8 mouse cellular contexts compared by ENCODE assay signal in genomic region chr4:114415925-114416645, GRCm38 (mm10). TPM values are rescaled to one million over a fixed set of nuclear protein-coding genes. Genes with fewer than 3 reads are reported as not detected.
DNase-seq lines count a peak whose midpoint lies in the region; ATAC-seq and TF ChIP-seq lines count a peak whose summit lies in the region.

No protein-coding gene starts in this region.

- H3K4me3 ChIP-seq in hindbrain, embryonic 15.5 days = no peak overlapping the region
- H3K4me3 ChIP-seq in hindbrain, embryonic 11.5 days (ENCODE audit: low read depth, low read length) = no peak overlapping the region
- no peak overlapping the region for H3K4me3 ChIP-seq in embryonic facial prominence, embryonic 11.5 days (ENCODE audit: low read depth, low read length)
- H3K4me3 ChIP-seq in heart, postnatal 0 days (ENCODE audit: low read depth, low read length) = 0 out of 2 replicates have a peak overlapping the region, but pooled peaks have one; percentile 2
- no peak overlapping the region for H3K4me3 ChIP-seq in midbrain, embryonic 14.5 days (replicated peaks; ENCODE audit: low read depth, low read length)

- H3K27ac ChIP-seq in hindbrain, embryonic 15.5 days (replicated peaks) = no peak overlapping the region
- no peak overlapping the region for H3K27ac ChIP-seq in hindbrain, embryonic 11.5 days (ENCODE audit: low read depth, low read length)
- no peak overlapping the region; the same call in 1 of the 2 replicates for H3K27ac ChIP-seq in embryonic facial prominence, embryonic 11.5 days (replicated peaks; ENCODE audit: low read depth, low read length)
- peak overlapping the region; percentile 64 for H3K27ac ChIP-seq in heart, postnatal 0 days (ENCODE audit: low read depth)
- H3K27ac ChIP-seq in midbrain, embryonic 14.5 days (replicated peaks; ENCODE audit: low read depth, low read length) = no peak overlapping the region

- 41% methylated on average over 16 of the region's 16 CpGs for WGBS in hindbrain, embryonic 15.5 days
- 52% methylated on average over 16 of the region's 16 CpGs for WGBS in hindbrain, embryonic 11.5 days
- 30% methylated on average over 16 of the region's 16 CpGs for WGBS in embryonic facial prominence, embryonic 11.5 days
- 11% methylated on average over 16 of the region's 16 CpGs for WGBS in heart, postnatal 0 days
- WGBS in midbrain, embryonic 14.5 days = 24% methylated on average over 16 of the region's 16 CpGs

- H3K36me3 ChIP-seq in hindbrain, embryonic 15.5 days = no peaks in the 10 kb centered on the region
- no peaks in the 10 kb centered on the region for H3K36me3 ChIP-seq in hindbrain, embryonic 11.5 days (ENCODE audit: control insufficient read depth, insufficient read depth, low read length)
- H3K36me3 ChIP-seq in embryonic facial prominence, embryonic 11.5 days (replicated peaks; ENCODE audit: control insufficient read depth, insufficient read depth, low read depth, low read length) = no peaks in the 10 kb centered on the region
- H3K36me3 ChIP-seq in heart, postnatal 0 days (replicated peaks; ENCODE audit: control insufficient read depth, insufficient read depth, low read length) = 0 out of 2 replicates have a peak, but pooled peaks cover 4% of the 10 kb centered on the region
- H3K36me3 ChIP-seq in midbrain, embryonic 14.5 days (ENCODE audit: control insufficient read depth, insufficient read depth, low read length) = no peaks in the 10 kb centered on the region

- no peak for DNase-seq in hindbrain, embryonic 11.5 days (ENCODE audit: low spot score)
- DNase-seq in embryonic facial prominence, embryonic 11.5 days (ENCODE audit: low spot score) = peak; percentile 57
- peak; percentile 72 for DNase-seq in heart, postnatal 0 days (ENCODE audit: low spot score)
- peak; percentile 37 for DNase-seq in midbrain, embryonic 14.5 days
- DNase-seq in adipocyte (ENCODE audit: low spot score) = no peak
- no peak for DNase-seq in spleen, adult 12 weeks (ENCODE audit: low spot score)
- no peak for DNase-seq in kidney, adult 18-20 months

- no peak for ATAC-seq in hindbrain, embryonic 15.5 days (ENCODE audit: low FRiP score, low read depth)
- ATAC-seq in hindbrain, embryonic 11.5 days (ENCODE audit: low FRiP score) = no peak
- ATAC-seq in embryonic facial prominence, embryonic 11.5 days (replicated peaks; ENCODE audit: insufficient number of reproducible peaks, low FRiP score, low TSS enrichment, low read depth) = no peak
- peak; percentile 74 for ATAC-seq in heart, postnatal 0 days (ENCODE audit: insufficient read depth, low read depth)
- no peak for ATAC-seq in midbrain, embryonic 14.5 days (ENCODE audit: low FRiP score, low TSS enrichment)

- no peak for TF ChIP-seq EP300 in heart, postnatal 0 days (IDR thresholded peaks at IDR 0.05; ENCODE audit: low read depth)

- no peaks in the 10 kb centered on the region for H3K9me3 ChIP-seq in hindbrain, embryonic 15.5 days
- H3K9me3 ChIP-seq in hindbrain, embryonic 11.5 days (ENCODE audit: control insufficient read depth, low read length) = no peaks in the 10 kb centered on the region
- no peaks in the 10 kb centered on the region for H3K9me3 ChIP-seq in embryonic facial prominence, embryonic 11.5 days (replicated peaks; ENCODE audit: control insufficient read depth, low read length)
- no peaks in the 10 kb centered on the region for H3K9me3 ChIP-seq in heart, postnatal 0 days (replicated peaks; ENCODE audit: control insufficient read depth, low read length)
- no peaks in the 10 kb centered on the region for H3K9me3 ChIP-seq in midbrain, embryonic 14.5 days (ENCODE audit: control insufficient read depth, low read length)

- H3K27me3 ChIP-seq in hindbrain, embryonic 15.5 days = no peaks in the 10 kb centered on the region
- H3K27me3 ChIP-seq in hindbrain, embryonic 11.5 days (ENCODE audit: control insufficient read depth, insufficient read depth, low read length) = no peaks in the 10 kb centered on the region
- no peaks in the 10 kb centered on the region for H3K27me3 ChIP-seq in embryonic facial prominence, embryonic 11.5 days (ENCODE audit: control insufficient read depth, insufficient read depth, low read length)
- peaks cover 14% of the 10 kb centered on the region; the same call in 1 of the 2 replicates for H3K27me3 ChIP-seq in heart, postnatal 0 days (ENCODE audit: control insufficient read depth, insufficient read depth, low read length)
- no peaks in the 10 kb centered on the region for H3K27me3 ChIP-seq in midbrain, embryonic 14.5 days (ENCODE audit: control insufficient read depth, insufficient read depth, low read length)

- TF ChIP-seq CTCF in heart, postnatal 0 days (IDR thresholded peaks at IDR 0.05; ENCODE audit: low read depth) = no peak

- peaks cover 7% of the 10 kb centered on the region; the same call in 1 of the 2 replicates for H3K4me1 ChIP-seq in hindbrain, embryonic 15.5 days (replicated peaks)
- H3K4me1 ChIP-seq in hindbrain, embryonic 11.5 days (replicated peaks; ENCODE audit: control insufficient read depth, insufficient read depth, low read length) = no peaks in the 10 kb centered on the region
- peaks cover 4% of the 10 kb centered on the region; the same call in 1 of the 2 replicates for H3K4me1 ChIP-seq in embryonic facial prominence, embryonic 11.5 days (ENCODE audit: control insufficient read depth, insufficient read depth, low read length)
- peaks cover 26% of the 10 kb centered on the region for H3K4me1 ChIP-seq in heart, postnatal 0 days (ENCODE audit: control insufficient read depth, insufficient read depth)
- no peaks in the 10 kb centered on the region for H3K4me1 ChIP-seq in midbrain, embryonic 14.5 days (ENCODE audit: control insufficient read depth, insufficient read depth, low read length)

- no peak overlapping the region for H3K9ac ChIP-seq in hindbrain, embryonic 15.5 days
- H3K9ac ChIP-seq in hindbrain, embryonic 11.5 days (ENCODE audit: low read depth, low read length) = no peak overlapping the region
- H3K9ac ChIP-seq in embryonic facial prominence, embryonic 11.5 days (replicated peaks; ENCODE audit: low read length) = no peak overlapping the region
- H3K9ac ChIP-seq in heart, postnatal 0 days (replicated peaks; ENCODE audit: low read depth, low read length) = no peak overlapping the region
- no peak overlapping the region for H3K9ac ChIP-seq in midbrain, embryonic 14.5 days (replicated peaks; ENCODE audit: low read length)

- peak overlapping the region; percentile 20; the same call in 1 of the 2 replicates for H3K4me2 ChIP-seq in hindbrain, embryonic 15.5 days
- H3K4me2 ChIP-seq in hindbrain, embryonic 11.5 days (replicated peaks; ENCODE audit: low read depth, low read length) = no peak overlapping the region
- peak overlapping the region; percentile 13; the same call in 1 of the 2 replicates for H3K4me2 ChIP-seq in embryonic facial prominence, embryonic 11.5 days (ENCODE audit: low read depth, low read length)
- H3K4me2 ChIP-seq in heart, postnatal 0 days (ENCODE audit: low read depth, low read length) = peak overlapping the region; percentile 27
- H3K4me2 ChIP-seq in midbrain, embryonic 14.5 days (ENCODE audit: low read length) = peak overlapping the region; percentile 24

RNA-seq across cellular contexts. Expression of gene Trabd2b, which starts 9.6 kb away (rescaled TPM):
- polyA plus RNA-seq in hindbrain, embryonic 15.5 days (2015; fragmentation: Nextera tagmentation; extraction: Ambion mirVana) = 0.83 and 0.93 TPM in 2 replicates
- polyA plus RNA-seq in hindbrain, embryonic 11.5 days (2014; fragmentation: Nextera tagmentation; extraction: Ambion mirVana) = 1.6 and 2.0 TPM in 2 replicates
- polyA plus RNA-seq in embryonic facial prominence, embryonic 11.5 days (2014; fragmentation: Nextera tagmentation; extraction: Ambion mirVana) = 0.65 and 0.93 TPM in 2 replicates
- total RNA-seq in heart, postnatal 0 days (2014; rRNA removed; ENCODE audit: low replicate concordance) = 8.5 and 10.5 TPM in 2 replicates
- polyA plus RNA-seq in heart, postnatal 0 days (2015; fragmentation: Nextera tagmentation; extraction: Ambion mirVana) = 4.2 and 4.5 TPM in 2 replicates
- polyA plus RNA-seq in midbrain, embryonic 14.5 days (2014; fragmentation: Nextera tagmentation; extraction: Ambion mirVana) = 0.34 and 0.79 TPM in 2 replicates

Comparison
In these comparisons a context has a peak if more than half of its experiments do, and no peak if none do; other contexts are left out.
1. DNase-seq: peak in embryonic facial prominence, embryonic 11.5 days (single experiment), heart, postnatal 0 days (single experiment) and midbrain, embryonic 14.5 days (single experiment); none in hindbrain, embryonic 11.5 days (single experiment), adipocyte (single experiment), spleen, adult 12 weeks (single experiment) and kidney, adult 18-20 months (single experiment).